Mouse (Mus musculus) thymus, adult 2 months (tissue): ENCODE results near the gene Ror1.

Source experiments
- CTCF ChIP-seq: fragments of 200-500 bp; IDR thresholded peaks from 2 replicates; pipeline ENCODE4 v1.5.1; 2012; ENCODE audit warnings: mild to moderate bottlenecking, control low read depth, low read length, moderate library complexity, borderline replicate concordance; ENCODE audit not compliant: control insufficient read depth, poor library complexity, insufficient read depth; ENCODE audit errors: extremely low read depth
- POLR2A ChIP-seq: fragments of 200-500 bp; IDR thresholded peaks from 2 replicates; pipeline ENCODE4 v1.6.1; 2012; ENCODE audit warnings: mild to moderate bottlenecking, low read length, control low read depth, moderate library complexity; ENCODE audit not compliant: control insufficient read depth, poor library complexity, insufficient read depth; ENCODE audit errors: extremely low read depth

- TF ChIP-seq CTCF (no peak), POLR2A (no peak)
Measured at GRCm38 (mm10) chr4:100263917-100264316, 168.3 kb downstream of the Ror1 start.
